Mouse (Mus musculus) MEL (cell line): ENCODE measurements around the gene Slx1b.

Source experiments
- CTCF ChIP-seq, 3 experiments: IDR thresholded peaks in 2 of 3; conservative IDR thresholded peaks in 1 of 3; 2 replicates each; pipeline ENCODE4 v1.5.1; 2011 to 2012; ENCODE audit warnings: low read length in 3 of 3, low read depth in 2 of 3, mild to moderate bottlenecking in 2 of 3, improper control_type of control experiment in 1 of 3, inconsistent platforms in 1 of 3, mixed read lengths in 1 of 3, moderate library complexity in 1 of 3; ENCODE audit not compliant: control insufficient read depth in 1 of 3, insufficient read depth in 1 of 3, poor library complexity in 1 of 3, severe bottlenecking in 1 of 3
- EP300 ChIP-seq, 2 experiments: IDR thresholded peaks; 2 replicates each; pipeline ENCODE4 v1.6.1; 2011; ENCODE audit warnings: improper control_type of control experiment in 2 of 2, low read length in 2 of 2, low read depth in 1 of 2, mild to moderate bottlenecking in 1 of 2
- KAT2A ChIP-seq: conservative IDR thresholded peaks from 2 replicates; pipeline ENCODE4 v1.6.1; 2012; ENCODE audit warnings: low read depth, low read length, improper control_type of control experiment, inconsistent platforms
- MAX ChIP-seq: IDR thresholded peaks from 2 replicates; pipeline ENCODE4 v1.6.1; 2011; ENCODE audit warnings: low read length, improper control_type of control experiment
- MAZ ChIP-seq: IDR thresholded peaks from 2 replicates; pipeline ENCODE4 v1.6.1; 2012; ENCODE audit warnings: low read depth, mild to moderate bottlenecking, inconsistent platforms, low read length, improper control_type of control experiment
- MYC ChIP-seq: IDR thresholded peaks from 2 replicates; pipeline ENCODE4 v1.6.1; 2011; ENCODE audit warnings: low read depth, mild to moderate bottlenecking, low read length, improper control_type of control experiment, moderate library complexity
- POLR2AphosphoS2 ChIP-seq: IDR thresholded peaks from 2 replicates; pipeline ENCODE4 v1.6.1; 2011; ENCODE audit warnings: low read length, improper control_type of control experiment
- TBP ChIP-seq: IDR thresholded peaks from 2 replicates; pipeline ENCODE4 v1.8.0; 2011; ENCODE audit warnings: low read depth, low read length, improper control_type of control experiment
- TCF12 ChIP-seq: IDR thresholded peaks from 2 replicates; pipeline ENCODE4 v1.6.1; 2014; ENCODE audit warnings: low read depth, mild to moderate bottlenecking, inconsistent platforms, low read length, improper control_type of control experiment, moderate library complexity
- ZNF384 ChIP-seq: IDR thresholded peaks from 2 replicates; pipeline ENCODE4 v1.6.1; 2012; ENCODE audit warnings: low read depth, mild to moderate bottlenecking, inconsistent platforms, low read length, improper control_type of control experiment

DNA sequence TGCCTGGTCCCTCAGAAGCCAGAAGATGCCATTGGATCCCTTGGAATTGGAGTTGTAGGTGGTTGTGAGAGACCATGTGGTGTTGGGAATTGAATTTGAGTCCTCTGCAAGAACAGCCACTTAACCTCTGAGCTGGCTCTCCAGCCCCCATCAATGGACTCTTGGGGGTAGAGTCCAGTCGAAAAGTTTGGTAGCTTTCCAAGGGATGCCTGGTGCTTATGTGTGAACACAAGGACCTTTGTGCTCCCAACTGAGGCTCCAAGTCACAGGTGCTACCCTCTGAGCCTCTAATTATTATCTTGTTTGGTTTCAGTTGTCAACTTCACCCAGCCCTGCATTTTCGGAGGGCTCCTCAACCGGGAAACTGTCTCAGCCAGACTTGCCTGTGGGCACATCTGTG lies 4.8 kb downstream of the Slx1b start:
- no peak for TF ChIP-seq MAZ
- no peak for TF ChIP-seq TCF12
- no peak for TF ChIP-seq MAX
- TF ChIP-seq TBP: no peak
- TF ChIP-seq CTCF (IDR thresholded peaks at IDR 0.05 in 2 of 3, conservative IDR thresholded peaks at IDR 0.05 in 1 of 3; ENCODE audit: control insufficient read depth in 1 of 3, insufficient read depth in 1 of 3, low read depth in 2 of 3, low read length in 3 of 3, poor library complexity in 1 of 3, severe bottlenecking in 1 of 3): no peak
- TF ChIP-seq MYC: no peak
- TF ChIP-seq ZNF384: no peak
- no peak for TF ChIP-seq POLR2AphosphoS2
- no peak for TF ChIP-seq EP300 (IDR thresholded peaks at IDR 0.05; ENCODE audit: low read depth in 1 of 2, low read length in 2 of 2)
- TF ChIP-seq KAT2A: no peak
